Comparison of ENCODE assay signal across 15 mouse cellular contexts in genomic region chr7:44900632-44901031, GRCm38 (mm10). TPM values are rescaled to one million over a fixed set of nuclear protein-coding genes. Genes with fewer than 3 reads are reported as not detected.
DNase-seq lines count a peak whose midpoint lies in the region; ATAC-seq and TF ChIP-seq lines count a peak whose summit lies in the region.
"Had no signal": no experiment of that assay in that cellular context is flagged by ENCODE, and none has a peak within 500 bp of the region (broad histone marks: within the 10 kb centered on the region; RNA-seq: fewer than 3 reads in every experiment).

No protein-coding gene starts in this region.

- no peak overlapping the region for H3K4me2 ChIP-seq in kidney, embryonic 14.5 days (replicated peaks; ENCODE audit: low read depth, low read length)
- H3K4me2 ChIP-seq in stomach, embryonic 16.5 days (ENCODE audit: low read depth, low read length), result no peak overlapping the region
- H3K4me2 ChIP-seq in stomach, postnatal 0 days (replicated peaks; ENCODE audit: low read depth), result no peak overlapping the region
- no peak overlapping the region for H3K4me2 ChIP-seq in myocyte (ENCODE audit: low read depth)

- no peaks in the 10 kb centered on the region for H3K9me3 ChIP-seq in kidney, embryonic 14.5 days (ENCODE audit: control insufficient read depth, low read length)
- no peaks in the 10 kb centered on the region for H3K9me3 ChIP-seq in stomach, embryonic 16.5 days (replicated peaks; ENCODE audit: control insufficient read depth, low read length)
- H3K9me3 ChIP-seq in stomach, postnatal 0 days (ENCODE audit: control insufficient read depth, low read length), result no peaks in the 10 kb centered on the region
- H3K9me3 ChIP-seq: limb, embryonic 13.5 days had no signal

- peaks cover 54% of the 10 kb centered on the region for H3K36me3 ChIP-seq in kidney, embryonic 14.5 days (ENCODE audit: control insufficient read depth, insufficient read depth, low read length)
- peaks cover 27% of the 10 kb centered on the region; the same call in 1 of the 2 replicates for H3K36me3 ChIP-seq in stomach, embryonic 16.5 days (ENCODE audit: control insufficient read depth, insufficient read depth, low read length)
- H3K36me3 ChIP-seq in stomach, postnatal 0 days (ENCODE audit: control insufficient read depth, insufficient read depth, low read length), result peaks cover 25% of the 10 kb centered on the region
- H3K36me3 ChIP-seq in myocyte (ENCODE audit: control insufficient read depth, insufficient read depth), result peaks cover 7% of the 10 kb centered on the region

- no peaks in the 10 kb centered on the region for H3K27me3 ChIP-seq in kidney, embryonic 14.5 days (ENCODE audit: control insufficient read depth, insufficient read depth, low read length)
- no peaks in the 10 kb centered on the region for H3K27me3 ChIP-seq in stomach, embryonic 16.5 days (ENCODE audit: control insufficient read depth, insufficient read depth, low read length)
- H3K27me3 ChIP-seq in stomach, postnatal 0 days (ENCODE audit: control insufficient read depth, insufficient read depth, low read length), result no peaks in the 10 kb centered on the region
- no peaks in the 10 kb centered on the region for H3K27me3 ChIP-seq in myocyte (ENCODE audit: control insufficient read depth, insufficient read depth, insufficient read length)
- H3K27me3 ChIP-seq: limb, embryonic 13.5 days had no signal

- H3ac ChIP-seq in myocyte (ENCODE audit: control insufficient read depth, insufficient read length), result no peak overlapping the region

- H3K4me3 ChIP-seq in kidney, embryonic 14.5 days (ENCODE audit: low read length), result no peak overlapping the region
- H3K4me3 ChIP-seq in stomach, embryonic 16.5 days (replicated peaks; ENCODE audit: low read length), result no peak overlapping the region
- H3K4me3 ChIP-seq in stomach, postnatal 0 days (ENCODE audit: low read depth, low read length), result no peak overlapping the region
- H3K4me3 ChIP-seq in myocyte, result no peak overlapping the region

- H3K27ac ChIP-seq in kidney, embryonic 14.5 days (ENCODE audit: low read depth, low read length), result no peak overlapping the region; the same call in 1 of the 2 replicates
- H3K27ac ChIP-seq in stomach, embryonic 16.5 days (ENCODE audit: low read length), result no peak overlapping the region; the same call in 1 of the 2 replicates
- no peak overlapping the region; the same call in 1 of the 2 replicates for H3K27ac ChIP-seq in stomach, postnatal 0 days (replicated peaks)

- no peak for ATAC-seq in kidney, embryonic 14.5 days (ENCODE audit: low FRiP score, low TSS enrichment)
- no peak for ATAC-seq in stomach, embryonic 16.5 days (ENCODE audit: insufficient read depth, low FRiP score)
- no peak for ATAC-seq in stomach, postnatal 0 days (ENCODE audit: low FRiP score, low TSS enrichment)
- no peak for ATAC-seq in megakaryocyte, adult 5-6 weeks (ENCODE audit: poor library complexity, severe bottlenecking)

- peak; percentile 8 for TF ChIP-seq POLR2A in myocyte (IDR thresholded peaks at IDR 0.05; ENCODE audit: insufficient read length, low read depth)

- WGBS in kidney, embryonic 14.5 days, result 84% methylated on average over 11 of the region's 11 CpGs
- 88% methylated on average over 11 of the region's 11 CpGs for WGBS in stomach, embryonic 16.5 days
- 87% methylated on average over 11 of the region's 11 CpGs for WGBS in stomach, postnatal 0 days

- no peak overlapping the region for H3K9ac ChIP-seq in kidney, embryonic 14.5 days (ENCODE audit: low read depth, low read length)
- H3K9ac ChIP-seq in stomach, embryonic 16.5 days (ENCODE audit: low read length), result 0 out of 2 replicates have a peak overlapping the region, but pooled peaks have one; percentile 26
- no peak overlapping the region for H3K9ac ChIP-seq in stomach, postnatal 0 days (ENCODE audit: low read length)

- peaks cover 14% of the 10 kb centered on the region; the same call in 1 of the 2 replicates for H3K4me1 ChIP-seq in kidney, embryonic 14.5 days (ENCODE audit: control insufficient read depth, insufficient read depth, low read length)
- peaks cover 27% of the 10 kb centered on the region for H3K4me1 ChIP-seq in stomach, embryonic 16.5 days (ENCODE audit: control insufficient read depth, insufficient read depth, low read length)
- H3K4me1 ChIP-seq in stomach, postnatal 0 days (replicated peaks; ENCODE audit: control insufficient read depth, insufficient read depth), result no peaks in the 10 kb centered on the region; the same call in none of the 2 replicates

- peak; percentile 34 for DNase-seq in cerebellum, adult 9-11 months
- DNase-seq in cerebellum, adult 8-10 months, result no peak
- peak; percentile 55 for DNase-seq in kidney, adult 9 months
- no peak for DNase-seq in stomach, postnatal 0 days (ENCODE audit: low spot score)
- DNase-seq: heart, postnatal 10 days had no signal

- TF ChIP-seq EP300 in stomach, postnatal 0 days (optimal IDR thresholded peaks at IDR 0.05), result no peak

- no peak for TF ChIP-seq CTCF in stomach, postnatal 0 days (IDR thresholded peaks at IDR 0.05; ENCODE audit: low read depth)

- no peaks in the 10 kb centered on the region for H3K79me2 ChIP-seq in myocyte (ENCODE audit: control insufficient read depth, insufficient read depth)

TF ChIP-seq in myocyte, 11 proteins besides CTCF, POLR2A, EP300 and RAD21:
- TF ChIP-seq POLR2AphosphoS2 (IDR thresholded peaks at IDR 0.05; ENCODE audit: insufficient read length, low read depth) (peak; percentile 68), MYOG (IDR thresholded peaks at IDR 0.05; ENCODE audit: control insufficient read depth in 1 of 3, insufficient read depth in 1 of 3, insufficient read length in 2 of 3, low read depth in 2 of 3) (no peak)

RNA-seq across cellular contexts. Expression of gene Fuz, which starts 4.8 kb away (rescaled TPM):
- polyA plus RNA-seq in kidney, embryonic 14.5 days (2014; fragmentation: Nextera tagmentation; extraction: Ambion mirVana), result 21.9 and 22.3 TPM in 2 replicates
- polyA plus RNA-seq in stomach, embryonic 16.5 days (2015; fragmentation: Nextera tagmentation; extraction: Ambion mirVana), result 23.1 and 24.7 TPM in 2 replicates
- polyA plus RNA-seq in stomach, postnatal 0 days (2015; fragmentation: Nextera tagmentation; extraction: Ambion mirVana), result 13.1 and 15.6 TPM in 2 replicates
- polyA plus RNA-seq in myocyte (2012; fragmentation: generic; extraction: Trizol), result 11.6 TPM
- total RNA-seq in megakaryocyte, adult 5-6 weeks (2015), result 4.6 and 4.7 TPM in 2 replicates
- total RNA-seq in megakaryocyte, adult 5-6 weeks (2017), result 11.1 and 11.3 TPM in 2 replicates

RNA-seq across cellular contexts. Expression of gene Med25, which starts 8.1 kb away (rescaled TPM):
- 80.0 and 86.3 TPM in 2 replicates for polyA plus RNA-seq in kidney, embryonic 14.5 days (2014; fragmentation: Nextera tagmentation; extraction: Ambion mirVana)
- polyA plus RNA-seq in stomach, embryonic 16.5 days (2015; fragmentation: Nextera tagmentation; extraction: Ambion mirVana), result 89.9 and 94.0 TPM in 2 replicates
- 64.4 and 75.3 TPM in 2 replicates for polyA plus RNA-seq in stomach, postnatal 0 days (2015; fragmentation: Nextera tagmentation; extraction: Ambion mirVana)
- polyA plus RNA-seq in myocyte (2012; fragmentation: generic; extraction: Trizol), result 57.4 TPM
- total RNA-seq in megakaryocyte, adult 5-6 weeks (2015), result 19.4 and 23.7 TPM in 2 replicates
- total RNA-seq in megakaryocyte, adult 5-6 weeks (2017), result 8.6 and 9.0 TPM in 2 replicates

RNA-seq across cellular contexts. Expression of gene Ap2a1, which starts 28.7 kb away (rescaled TPM):
- 80.5 and 88.5 TPM in 2 replicates for polyA plus RNA-seq in kidney, embryonic 14.5 days (2014; fragmentation: Nextera tagmentation; extraction: Ambion mirVana)
- polyA plus RNA-seq in stomach, embryonic 16.5 days (2015; fragmentation: Nextera tagmentation; extraction: Ambion mirVana), result 52.6 and 55.6 TPM in 2 replicates
- polyA plus RNA-seq in stomach, postnatal 0 days (2015; fragmentation: Nextera tagmentation; extraction: Ambion mirVana), result 29.3 and 33.9 TPM in 2 replicates
- polyA plus RNA-seq in myocyte (2012; fragmentation: generic; extraction: Trizol), result 125 TPM
- total RNA-seq in megakaryocyte, adult 5-6 weeks (2015), result 33.2 and 36.1 TPM in 2 replicates
- total RNA-seq in megakaryocyte, adult 5-6 weeks (2017), result 20.2 and 33.6 TPM in 2 replicates

RNA-seq across cellular contexts. Expression of gene Ptov1, which starts 31.0 kb away (rescaled TPM):
- polyA plus RNA-seq in kidney, embryonic 14.5 days (2014; fragmentation: Nextera tagmentation; extraction: Ambion mirVana), result 441 and 501 TPM in 2 replicates
- polyA plus RNA-seq in stomach, embryonic 16.5 days (2015; fragmentation: Nextera tagmentation; extraction: Ambion mirVana), result 150 and 156 TPM in 2 replicates
- 159 and 179 TPM in 2 replicates for polyA plus RNA-seq in stomach, postnatal 0 days (2015; fragmentation: Nextera tagmentation; extraction: Ambion mirVana)
- 298 TPM for polyA plus RNA-seq in myocyte (2012; fragmentation: generic; extraction: Trizol)
- total RNA-seq in megakaryocyte, adult 5-6 weeks (2015), result 21.3 and 29.0 TPM in 2 replicates
- total RNA-seq in megakaryocyte, adult 5-6 weeks (2017), result 5.9 and 8.7 TPM in 2 replicates

RNA-seq across cellular contexts. Expression of gene Tsks, which starts 42.4 kb away (rescaled TPM):
- 0.37 TPM in 1 of 2 replicates, not detected in the other for polyA plus RNA-seq in kidney, embryonic 14.5 days (2014; fragmentation: Nextera tagmentation; extraction: Ambion mirVana)
- 0.06 TPM in 1 of 2 replicates, not detected in the other for polyA plus RNA-seq in stomach, embryonic 16.5 days (2015; fragmentation: Nextera tagmentation; extraction: Ambion mirVana)
- polyA plus RNA-seq in stomach, postnatal 0 days (2015; fragmentation: Nextera tagmentation; extraction: Ambion mirVana), result 0.08 TPM in 1 of 2 replicates, not detected in the other
- polyA plus RNA-seq in myocyte (2012; fragmentation: generic; extraction: Trizol), result not detected
- total RNA-seq in megakaryocyte, adult 5-6 weeks (2015), result not detected in 2 replicates
- total RNA-seq in megakaryocyte, adult 5-6 weeks (2017), result not detected in 2 replicates
- total RNA-seq: adrenal gland, postnatal 10 days; common myeloid progenitor, adult 5-6 weeks; gastrocnemius, postnatal 4 days; heart, postnatal 10 days; megakaryocyte-erythroid progenitor cell, adult 5-6 weeks; neutrophil, adult 5-6 weeks had no signal

Comparison
In these comparisons a context has a peak if more than half of its experiments do, and no peak if none do; other contexts are left out.
1. DNase-seq: peak in cerebellum, adult 9-11 months (single experiment) and kidney, adult 9 months (single experiment); none in cerebellum, adult 8-10 months (single experiment) and stomach, postnatal 0 days (single experiment).